Mouse (Mus musculus): Measurements from ENCODE around the gene Tmem274. TPM values are rescaled to one million over a fixed set of nuclear protein-coding genes. Genes with fewer than 3 reads are reported as not detected.

The Tmem274 gene
- polyA plus RNA-seq, 1 experiment = not detected

DNA sequence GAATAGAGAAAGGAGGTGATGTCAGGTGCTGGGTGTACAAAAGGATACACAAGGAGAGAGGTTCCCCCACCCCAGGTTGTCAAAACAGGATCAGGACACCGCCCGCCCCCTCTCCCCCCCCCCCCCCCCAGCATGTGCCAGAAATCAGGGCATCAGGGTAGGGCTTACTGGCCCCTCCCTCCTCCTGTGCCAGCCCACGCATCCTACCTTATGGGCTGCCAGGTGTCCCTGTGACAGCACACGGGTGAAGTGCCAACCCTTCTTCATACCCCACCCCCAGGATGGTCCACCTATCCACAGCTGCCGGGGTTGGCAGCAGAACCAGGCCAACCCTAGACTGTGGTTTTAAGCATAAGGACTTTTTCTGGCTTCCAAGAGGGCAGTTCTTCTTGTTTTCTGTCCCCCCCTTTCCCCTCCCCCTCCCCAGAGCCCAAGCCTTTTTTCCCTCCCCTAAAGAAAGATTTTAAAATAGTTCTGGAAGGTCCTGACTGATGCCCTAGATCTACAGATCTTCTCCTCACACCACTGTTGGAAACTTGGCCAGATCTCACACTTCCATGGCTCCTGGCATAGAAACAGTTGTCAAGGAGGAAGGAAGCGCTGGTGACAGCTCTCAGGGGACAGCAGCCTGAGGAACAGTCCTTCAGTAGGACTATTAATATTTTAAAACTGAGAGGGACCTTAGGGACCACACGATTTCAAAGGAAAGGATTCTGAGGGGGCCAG lies 15.4 kb upstream of the Tmem274 start:
- no peaks in the 10 kb centered on the region for H3K79me2 ChIP-seq (ENCODE audit: control insufficient read depth, insufficient read depth)
- H3ac ChIP-seq (ENCODE audit: control insufficient read depth, insufficient read length, low read depth) = no peak overlapping the region
- no peaks in the 10 kb centered on the region for H3K79me3 ChIP-seq (ENCODE audit: low read depth)
- H3K27me3 ChIP-seq (ENCODE audit: control insufficient read depth, insufficient read depth, insufficient read length) = no peaks in the 10 kb centered on the region
- H3K4me3 ChIP-seq (ENCODE audit: insufficient read depth, poor library complexity, severe bottlenecking) = no peak overlapping the region
- H3K36me3 ChIP-seq (ENCODE audit: control insufficient read depth, insufficient read depth) = no peaks in the 10 kb centered on the region
- TF ChIP-seq USF1 (IDR thresholded peaks at IDR 0.05; ENCODE audit: low read depth) = no peak
- TF ChIP-seq MYOD1 (IDR thresholded peaks at IDR 0.05; ENCODE audit: control insufficient read depth, insufficient read length, low read depth) = no peak
- TF ChIP-seq MYOG (IDR thresholded peaks at IDR 0.05; ENCODE audit: control insufficient read depth, extremely low read depth, insufficient read length) = no peak

DNA sequence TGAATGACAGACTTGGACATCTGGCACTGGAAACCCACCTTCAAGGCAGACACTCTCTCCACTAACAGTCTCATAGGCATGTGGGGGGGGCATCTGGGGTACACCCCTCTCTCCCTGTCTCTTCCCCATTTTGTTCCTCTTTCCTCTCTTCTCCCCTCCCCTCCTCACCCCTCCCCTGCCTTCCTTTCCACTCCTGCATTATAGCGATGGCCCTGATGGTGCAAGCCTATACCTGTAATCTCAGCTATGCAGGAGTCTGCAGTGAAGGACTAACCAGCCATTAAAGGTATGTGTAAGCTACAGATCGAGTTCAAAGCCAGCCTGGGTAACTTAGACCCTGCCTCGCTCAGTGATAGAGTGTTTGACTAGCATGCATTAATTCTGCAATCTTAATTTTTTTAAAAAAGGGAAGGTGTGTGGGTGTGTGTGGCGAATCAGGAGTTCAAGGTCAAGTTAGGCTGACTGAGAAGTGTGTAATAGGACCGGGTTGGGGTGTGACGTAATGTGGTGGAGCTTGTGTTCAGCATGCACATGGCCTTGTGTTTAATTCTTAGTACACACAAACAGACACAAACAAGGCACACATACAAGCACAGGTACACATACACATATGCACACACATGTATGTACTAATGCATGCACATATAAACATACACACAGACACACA lies 14.7 kb upstream of the Tmem274 start:
- Histone ChIP-seq H3K4me3 (ENCODE audit: insufficient read depth, poor library complexity, severe bottlenecking) (no peak overlapping the region), H3K79me2 (ENCODE audit: control insufficient read depth, insufficient read depth) (no peaks in the 10 kb centered on the region), H3K79me3 (ENCODE audit: low read depth) (no peaks in the 10 kb centered on the region), H3K27me3 (ENCODE audit: control insufficient read depth, insufficient read depth, insufficient read length) (no peaks in the 10 kb centered on the region), H3ac (ENCODE audit: control insufficient read depth, insufficient read length, low read depth) (no peak overlapping the region), H3K36me3 (ENCODE audit: control insufficient read depth, insufficient read depth) (peaks cover 1% of the 10 kb centered on the region)
- no peak for TF ChIP-seq CEBPB (IDR thresholded peaks at IDR 0.05; ENCODE audit: low read depth)
- no peak for TF ChIP-seq CTCF (IDR thresholded peaks at IDR 0.05; ENCODE audit: control insufficient read depth, insufficient read depth, insufficient read length)
- TF ChIP-seq MYOD1 (IDR thresholded peaks at IDR 0.05; ENCODE audit: control insufficient read depth, insufficient read length, low read depth) = no peak
- no peak for TF ChIP-seq FOSL1 (IDR thresholded peaks at IDR 0.05; ENCODE audit: insufficient read depth, low read length, poor library complexity, severe bottlenecking)
- TF ChIP-seq MYOG (IDR thresholded peaks at IDR 0.05; ENCODE audit: control insufficient read depth, extremely low read depth, insufficient read length) = no peak
- TF ChIP-seq USF1 (IDR thresholded peaks at IDR 0.05; ENCODE audit: low read depth) = no peak
- TF ChIP-seq MAX (IDR thresholded peaks at IDR 0.05) = no peak

DNA sequence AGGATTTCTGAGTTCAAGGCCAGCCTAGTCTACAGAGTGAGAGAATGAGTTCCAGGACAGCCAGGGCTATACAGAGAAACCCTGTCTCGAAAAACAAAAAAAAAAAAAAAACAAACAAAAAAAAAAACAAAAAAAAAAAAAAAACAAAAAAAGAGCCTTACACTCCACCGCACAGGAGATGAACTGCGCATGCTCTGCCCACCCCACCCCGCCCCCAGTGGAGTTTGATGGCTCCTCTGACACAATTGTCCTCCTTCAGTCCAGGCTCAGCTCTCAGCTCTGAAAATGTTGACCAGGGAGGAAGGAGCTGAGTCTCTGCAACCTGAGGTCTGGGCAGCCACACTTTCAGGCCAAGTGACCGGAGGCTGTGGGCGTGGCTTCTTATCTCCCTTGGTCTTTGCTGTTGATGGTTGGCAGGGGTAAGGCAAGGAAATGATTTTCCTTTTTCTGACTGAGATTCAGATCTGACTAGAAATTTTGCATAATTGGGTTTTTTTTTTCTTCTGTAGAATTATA lies 13.7 kb upstream of the Tmem274 start:
- TF ChIP-seq MYOG (IDR thresholded peaks at IDR 0.05; ENCODE audit: control insufficient read depth, extremely low read depth, insufficient read length) (no peak), MYOD1 (IDR thresholded peaks at IDR 0.05; ENCODE audit: control insufficient read depth, insufficient read length, low read depth) (no peak), FOSL1 (IDR thresholded peaks at IDR 0.05; ENCODE audit: insufficient read depth, low read length, poor library complexity, severe bottlenecking) (no peak), USF1 (IDR thresholded peaks at IDR 0.05; ENCODE audit: low read depth) (no peak), MAX (IDR thresholded peaks at IDR 0.05) (no peak), CTCF (IDR thresholded peaks at IDR 0.05; ENCODE audit: control insufficient read depth, insufficient read depth, insufficient read length) (no peak), CEBPB (IDR thresholded peaks at IDR 0.05; ENCODE audit: low read depth) (no peak)
- H3K36me3 ChIP-seq (ENCODE audit: control insufficient read depth, insufficient read depth) = peaks cover 9% of the 10 kb centered on the region
- H3K27me3 ChIP-seq (ENCODE audit: control insufficient read depth, insufficient read depth, insufficient read length) = no peaks in the 10 kb centered on the region
- no peak overlapping the region for H3ac ChIP-seq (ENCODE audit: control insufficient read depth, insufficient read length, low read depth)
- H3K4me3 ChIP-seq (ENCODE audit: insufficient read depth, poor library complexity, severe bottlenecking) = no peak overlapping the region
- no peaks in the 10 kb centered on the region for H3K79me3 ChIP-seq (ENCODE audit: low read depth)
- H3K79me2 ChIP-seq (ENCODE audit: control insufficient read depth, insufficient read depth) = no peaks in the 10 kb centered on the region

DNA sequence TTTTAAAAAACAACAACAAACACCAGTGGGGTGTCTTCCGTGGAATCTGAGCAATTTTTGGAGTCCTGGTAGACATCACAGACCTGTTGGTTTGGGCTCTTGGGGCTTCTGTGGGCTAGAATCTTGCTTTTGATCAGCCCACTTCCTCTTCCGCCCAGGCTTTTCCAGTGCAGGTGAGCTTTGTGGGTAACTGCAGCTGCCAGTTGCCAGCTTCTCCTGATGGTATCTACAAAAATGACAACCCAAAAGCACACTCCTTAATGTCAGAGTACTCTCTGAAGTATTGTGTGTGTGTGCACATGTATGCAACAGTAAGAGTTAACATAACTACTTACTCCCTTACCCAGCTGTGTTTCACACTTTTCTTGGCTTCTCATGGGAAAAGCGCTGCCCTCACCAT lies 7.6 kb upstream of the Tmem274 start:
- Histone ChIP-seq H3K4me3 (ENCODE audit: insufficient read depth, poor library complexity, severe bottlenecking) (no peak overlapping the region), H3ac (ENCODE audit: control insufficient read depth, insufficient read length, low read depth) (no peak overlapping the region), H3K27me3 (ENCODE audit: control insufficient read depth, insufficient read depth, insufficient read length) (no peaks in the 10 kb centered on the region), H3K79me2 (ENCODE audit: control insufficient read depth, insufficient read depth) (no peaks in the 10 kb centered on the region), H3K79me3 (ENCODE audit: low read depth) (no peaks in the 10 kb centered on the region), H3K36me3 (ENCODE audit: control insufficient read depth, insufficient read depth) (peaks cover 21% of the 10 kb centered on the region)
- TF ChIP-seq CTCF (IDR thresholded peaks at IDR 0.05; ENCODE audit: control insufficient read depth, insufficient read depth, insufficient read length) (no peak), CEBPB (IDR thresholded peaks at IDR 0.05; ENCODE audit: low read depth) (no peak), FOSL1 (IDR thresholded peaks at IDR 0.05; ENCODE audit: insufficient read depth, low read length, poor library complexity, severe bottlenecking) (no peak), MYOD1 (IDR thresholded peaks at IDR 0.05; ENCODE audit: control insufficient read depth, insufficient read length, low read depth) (no peak)

DNA sequence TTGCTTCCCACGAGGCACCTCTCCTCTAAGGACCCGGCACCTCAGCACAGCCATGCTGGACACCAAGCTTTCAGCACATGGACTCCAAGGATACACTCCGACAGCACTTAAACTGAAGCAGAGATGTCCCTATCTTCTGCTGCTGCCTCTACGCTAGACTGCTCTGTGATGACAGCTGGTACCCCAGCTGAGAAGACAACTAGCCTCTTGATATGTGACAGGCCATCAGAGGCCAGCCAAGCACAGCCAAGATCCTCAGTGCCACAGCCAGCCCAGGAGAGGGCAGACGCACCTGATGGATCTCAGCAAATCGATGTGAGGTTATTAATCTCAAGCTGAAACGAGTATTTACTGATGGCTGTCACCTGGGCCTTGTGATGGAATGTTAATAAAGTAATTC lies 2.1 kb upstream of the Tmem274 start:
- no peaks in the 10 kb centered on the region for H3K79me3 ChIP-seq (ENCODE audit: low read depth)
- H3K27me3 ChIP-seq (ENCODE audit: control insufficient read depth, insufficient read depth, insufficient read length) = no peaks in the 10 kb centered on the region
- no peak overlapping the region for H3K4me3 ChIP-seq (ENCODE audit: insufficient read depth, poor library complexity, severe bottlenecking)
- no peak overlapping the region for H3ac ChIP-seq (ENCODE audit: control insufficient read depth, insufficient read length, low read depth)
- no peaks in the 10 kb centered on the region for H3K79me2 ChIP-seq (ENCODE audit: control insufficient read depth, insufficient read depth)
- no peak for TF ChIP-seq CEBPB (IDR thresholded peaks at IDR 0.05; ENCODE audit: low read depth)
- no peak for TF ChIP-seq CTCF (IDR thresholded peaks at IDR 0.05; ENCODE audit: control insufficient read depth, insufficient read depth, insufficient read length)
- no peak for TF ChIP-seq USF1 (IDR thresholded peaks at IDR 0.05; ENCODE audit: low read depth)
- no peak for TF ChIP-seq MYOD1 (IDR thresholded peaks at IDR 0.05; ENCODE audit: control insufficient read depth, insufficient read length, low read depth)
- TF ChIP-seq MYOG (IDR thresholded peaks at IDR 0.05; ENCODE audit: control insufficient read depth, extremely low read depth, insufficient read length) = no peak
- no peak for TF ChIP-seq MAX (IDR thresholded peaks at IDR 0.05)
- TF ChIP-seq FOSL1 (IDR thresholded peaks at IDR 0.05; ENCODE audit: insufficient read depth, low read length, poor library complexity, severe bottlenecking) = no peak
- peaks cover 5% of the 10 kb centered on the region for H3K36me3 ChIP-seq (ENCODE audit: control insufficient read depth, insufficient read depth)

All from C2C12 (cell line).